Mouse (Mus musculus): ENCODE data around the gene Cnga1. TPM values are rescaled to one million over a fixed set of nuclear protein-coding genes. Genes with fewer than 3 reads are reported as not detected.

Gene Cnga1
- not detected in 2 replicates for total RNA-seq (2014; rRNA removed)
- polyA plus RNA-seq (2015; fragmentation: Nextera tagmentation; extraction: Ambion mirVana) = 0.06 TPM in 1 of 2 replicates, not detected in the other

- TF ChIP-seq CTCF (IDR thresholded peaks at IDR 0.05) = no peak
- DNase-seq (ENCODE audit: low spot score) (no peak), ATAC-seq (ENCODE audit: low FRiP score) (no peak)
- no peak within 1 kb of the TSS for H3K27ac ChIP-seq (ENCODE audit: low read depth, low read length)
- H3K4me1 ChIP-seq (ENCODE audit: insufficient read depth, low read length) = no peaks in the 10 kb centered on the region
- no peak within 1 kb of the TSS for H3K4me3 ChIP-seq (ENCODE audit: low read depth, low read length)
- no peak within 1 kb of the TSS for H3K4me2 ChIP-seq (ENCODE audit: low read depth, low read length, poor library complexity, severe bottlenecking)
- 55% methylated on average over 1 of the region's 1 CpGs for WGBS
- H3K36me3 ChIP-seq (ENCODE audit: insufficient read depth, low read length) = no peaks in the 10 kb centered on the region
- no peak within 1 kb of the TSS for H3K9ac ChIP-seq (replicated peaks; ENCODE audit: low read length, poor library complexity, severe bottlenecking)
- no peaks in the 10 kb centered on the region for H3K9me3 ChIP-seq (ENCODE audit: low read length)
- peaks cover 13% of the 10 kb centered on the region; the same call in 1 of the 2 replicates for H3K27me3 ChIP-seq (ENCODE audit: insufficient read depth, low read length)
These were observed at the start of gene Cnga1 for GRCm38 (mm10) chr5:72644175-72644574. Cnga1 (minus strand) TSS chr5:72644275.

- Histone ChIP-seq H3K27ac (ENCODE audit: low read depth, low read length) (no peak overlapping the region), H3K36me3 (ENCODE audit: insufficient read depth, low read length) (no peaks in the 10 kb centered on the region), H3K4me2 (ENCODE audit: low read depth, low read length, poor library complexity, severe bottlenecking) (no peak overlapping the region), H3K27me3 (ENCODE audit: insufficient read depth, low read length) (no peaks in the 10 kb centered on the region), H3K4me1 (ENCODE audit: insufficient read depth, low read length) (no peaks in the 10 kb centered on the region), H3K9me3 (ENCODE audit: low read length) (no peaks in the 10 kb centered on the region), H3K4me3 (ENCODE audit: low read depth, low read length) (no peak overlapping the region), H3K9ac (replicated peaks; ENCODE audit: low read length, poor library complexity, severe bottlenecking) (no peak overlapping the region)
- 90% methylated on average over 5 of the region's 5 CpGs for WGBS
- ATAC-seq (ENCODE audit: low FRiP score) (no peak), DNase-seq (ENCODE audit: low spot score) (no peak)
- no peak for TF ChIP-seq CTCF (IDR thresholded peaks at IDR 0.05)
These were observed 46.4 kb upstream of the Cnga1 start for GRCm38 (mm10) chr5:72690516-72690915.

- Histone ChIP-seq H3K9ac (replicated peaks; ENCODE audit: low read length, poor library complexity, severe bottlenecking) (no peak overlapping the region), H3K4me2 (ENCODE audit: low read depth, low read length, poor library complexity, severe bottlenecking) (no peak overlapping the region), H3K27me3 (ENCODE audit: insufficient read depth, low read length) (no peaks in the 10 kb centered on the region), H3K4me1 (ENCODE audit: insufficient read depth, low read length) (no peaks in the 10 kb centered on the region), H3K9me3 (ENCODE audit: low read length) (no peaks in the 10 kb centered on the region), H3K27ac (ENCODE audit: low read depth, low read length) (no peak overlapping the region), H3K36me3 (ENCODE audit: insufficient read depth, low read length) (no peaks in the 10 kb centered on the region), H3K4me3 (ENCODE audit: low read depth, low read length) (no peak overlapping the region)
- TF ChIP-seq CTCF (IDR thresholded peaks at IDR 0.05) = no peak
- DNase-seq (ENCODE audit: low spot score) (no peak), ATAC-seq (ENCODE audit: low FRiP score) (no peak)
- WGBS = 92% methylated on average over 7 of the region's 7 CpGs
These were observed 45.5 kb upstream of the Cnga1 start for GRCm38 (mm10) chr5:72689556-72689955.

- Histone ChIP-seq H3K9ac (replicated peaks; ENCODE audit: low read length, poor library complexity, severe bottlenecking) (no peak overlapping the region), H3K27ac (ENCODE audit: low read depth, low read length) (no peak overlapping the region), H3K4me3 (ENCODE audit: low read depth, low read length) (no peak overlapping the region), H3K4me1 (ENCODE audit: insufficient read depth, low read length) (no peaks in the 10 kb centered on the region), H3K4me2 (ENCODE audit: low read depth, low read length, poor library complexity, severe bottlenecking) (no peak overlapping the region), H3K9me3 (ENCODE audit: low read length) (no peaks in the 10 kb centered on the region), H3K36me3 (ENCODE audit: insufficient read depth, low read length) (no peaks in the 10 kb centered on the region), H3K27me3 (ENCODE audit: insufficient read depth, low read length) (no peaks in the 10 kb centered on the region)
- ATAC-seq (ENCODE audit: low FRiP score) = no peak
- DNase-seq (ENCODE audit: low spot score) = no peak
- WGBS = 90% methylated on average over 6 of the region's 6 CpGs
- no peak for TF ChIP-seq CTCF (IDR thresholded peaks at IDR 0.05)
These were observed 37.4 kb upstream of the Cnga1 start for GRCm38 (mm10) chr5:72681451-72681850.

GRCm38 (mm10) chr5:72674994-72675542 is 31.0 kb upstream of the Cnga1 start:
- ATAC-seq (ENCODE audit: low FRiP score) = no peak
- Histone ChIP-seq H3K9me3 (ENCODE audit: low read length) (no peaks in the 10 kb centered on the region), H3K4me2 (ENCODE audit: low read depth, low read length, poor library complexity, severe bottlenecking) (no peak overlapping the region), H3K9ac (replicated peaks; ENCODE audit: low read length, poor library complexity, severe bottlenecking) (no peak overlapping the region), H3K27ac (ENCODE audit: low read depth, low read length) (no peak overlapping the region), H3K4me3 (ENCODE audit: low read depth, low read length) (no peak overlapping the region), H3K4me1 (ENCODE audit: insufficient read depth, low read length) (no peaks in the 10 kb centered on the region), H3K36me3 (ENCODE audit: insufficient read depth, low read length) (no peaks in the 10 kb centered on the region), H3K27me3 (ENCODE audit: insufficient read depth, low read length) (no peaks in the 10 kb centered on the region)
- WGBS = 74% methylated on average over 9 of the region's 9 CpGs
- TF ChIP-seq CTCF (IDR thresholded peaks at IDR 0.05) = no peak
- no peak for DNase-seq (ENCODE audit: low spot score)

- no peak for ATAC-seq (ENCODE audit: low FRiP score)
- Histone ChIP-seq H3K27me3 (ENCODE audit: insufficient read depth, low read length) (no peaks in the 10 kb centered on the region), H3K4me1 (ENCODE audit: insufficient read depth, low read length) (no peaks in the 10 kb centered on the region), H3K4me3 (ENCODE audit: low read depth, low read length) (no peak overlapping the region), H3K9ac (replicated peaks; ENCODE audit: low read length, poor library complexity, severe bottlenecking) (no peak overlapping the region), H3K27ac (ENCODE audit: low read depth, low read length) (no peak overlapping the region), H3K9me3 (ENCODE audit: low read length) (no peaks in the 10 kb centered on the region), H3K4me2 (ENCODE audit: low read depth, low read length, poor library complexity, severe bottlenecking) (no peak overlapping the region), H3K36me3 (ENCODE audit: insufficient read depth, low read length) (no peaks in the 10 kb centered on the region)
- WGBS = 16% methylated on average over 8 of the region's 8 CpGs
- no peak for TF ChIP-seq CTCF (IDR thresholded peaks at IDR 0.05)
- DNase-seq (ENCODE audit: low spot score) = no peak
These were observed 27.1 kb upstream of the Cnga1 start for GRCm38 (mm10) chr5:72671017-72671699.
